In the genomic region with DNA sequence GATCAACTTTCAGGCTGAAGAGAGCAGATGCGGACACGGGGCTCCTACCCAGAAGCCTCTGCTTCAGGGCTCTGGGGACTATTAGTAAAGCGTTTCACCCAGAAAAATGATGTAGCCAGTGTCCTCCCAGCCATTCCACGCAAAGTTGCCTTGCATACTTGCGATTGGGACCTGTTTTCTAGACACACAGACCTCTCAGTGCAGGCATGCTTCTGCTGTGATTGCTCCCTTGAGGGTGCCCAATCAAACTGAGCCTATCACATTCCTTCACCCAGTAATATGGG, we compare ENCODE assay signal across 28 mouse cellular contexts. TPM values are rescaled to one million over a fixed set of nuclear protein-coding genes. Genes with fewer than 3 reads are reported as not detected.
DNase-seq lines count a peak whose midpoint lies in the region; ATAC-seq lines count a peak whose summit lies in the region.
"Had no signal": no experiment of that assay in that cellular context is flagged by ENCODE, and none has a peak within 500 bp of the region (broad histone marks: within the 10 kb centered on the region; RNA-seq: fewer than 3 reads in every experiment).

No protein-coding gene starts in this region.

- H3K4me3 ChIP-seq in brown adipose tissue, adult 24 weeks (ENCODE audit: insufficient read depth, low read depth, low read length), result no peak overlapping the region
- no peak overlapping the region for H3K4me3 ChIP-seq in limb, embryonic 15.5 days
- H3K4me3 ChIP-seq: forebrain, embryonic 12.5 days; hindbrain, embryonic 12.5 days; intestine, embryonic 15.5 days; layer of hippocampus, adult 2 months; midbrain, embryonic 13.5 days had no signal

- no peaks in the 10 kb centered on the region for H3K36me3 ChIP-seq in limb, embryonic 15.5 days
- H3K36me3 ChIP-seq: forebrain, embryonic 12.5 days; hindbrain, embryonic 12.5 days; intestine, embryonic 15.5 days; midbrain, embryonic 13.5 days had no signal

- peaks cover 6% of the 10 kb centered on the region; the same call in 1 of the 2 replicates for H3K4me1 ChIP-seq in brown adipose tissue, adult 24 weeks (ENCODE audit: control insufficient read depth, insufficient read depth, insufficient read length, low read length)
- H3K4me1 ChIP-seq in limb, embryonic 15.5 days, result peaks cover 3% of the 10 kb centered on the region; the same call in 1 of the 2 replicates
- H3K4me1 ChIP-seq: forebrain, embryonic 12.5 days; hindbrain, embryonic 12.5 days; intestine, embryonic 15.5 days; midbrain, embryonic 13.5 days had no signal

- no peaks in the 10 kb centered on the region for H3K27me3 ChIP-seq in limb, embryonic 15.5 days
- H3K27me3 ChIP-seq: forebrain, embryonic 12.5 days; hindbrain, embryonic 12.5 days; intestine, embryonic 15.5 days; midbrain, embryonic 13.5 days had no signal

- H3K4me2 ChIP-seq in limb, embryonic 15.5 days, result no peak overlapping the region
- H3K4me2 ChIP-seq: forebrain, embryonic 12.5 days; heart, embryonic 11.5 days; hindbrain, embryonic 12.5 days; intestine, embryonic 15.5 days; midbrain, embryonic 13.5 days had no signal

- H3K9me3 ChIP-seq in limb, embryonic 15.5 days, result no peaks in the 10 kb centered on the region
- H3K9me3 ChIP-seq: forebrain, embryonic 12.5 days; hindbrain, embryonic 12.5 days; intestine, embryonic 15.5 days; midbrain, embryonic 13.5 days had no signal

- peak overlapping the region; percentile 32; the same call in 1 of the 2 replicates for H3K27ac ChIP-seq in brown adipose tissue, adult 24 weeks (replicated peaks; ENCODE audit: low read depth, low read length)
- H3K27ac ChIP-seq in limb, embryonic 15.5 days, result peak overlapping the region; percentile 76
- H3K27ac ChIP-seq: forebrain, embryonic 12.5 days; hindbrain, embryonic 12.5 days; hindbrain, postnatal 0 days; intestine, embryonic 15.5 days; liver, embryonic 14.5 days; macrophage; midbrain, embryonic 13.5 days had no signal

- ATAC-seq in frontal cortex, adult (ENCODE audit: low TSS enrichment), result peak; percentile 48
- no peak for ATAC-seq in limb, embryonic 15.5 days (ENCODE audit: insufficient number of reproducible peaks, low FRiP score, low TSS enrichment, low read depth)
- no peak for ATAC-seq in granulocyte monocyte progenitor cell, adult 5-6 weeks (replicated peaks; ENCODE audit: poor library complexity, severe bottlenecking)
- ATAC-seq: CD4-positive, CD25-positive, alpha-beta regulatory T cell, adult 4 months; hindbrain, postnatal 0 days; intestine, embryonic 15.5 days; midbrain, embryonic 13.5 days had no signal

- 53% methylated on average over 5 of the region's 5 CpGs for WGBS in limb, embryonic 15.5 days

- DNase-seq in frontal cortex, postnatal 10 days (ENCODE audit: low spot score in 2 of 2), result no peak
- peak; percentile 90 for DNase-seq in heart, adult 11 months
- DNase-seq in heart, adult 8-10 months (ENCODE audit: low spot score), result no peak
- DNase-seq: adrenal gland, adult 2 months; cerebellum, adult 11-12 months; cerebellum, adult 9-11 months; heart, postnatal 36 days; kidney, adult 2 months; kidney, postnatal 36 days; liver; lung, adult 2 months; lung, postnatal 10 days; thymus, postnatal 4 days had no signal

- no peak overlapping the region for H3K9ac ChIP-seq in limb, embryonic 15.5 days
- H3K9ac ChIP-seq: forebrain, embryonic 12.5 days; hindbrain, embryonic 12.5 days; intestine, embryonic 15.5 days; liver, embryonic 14.5 days; midbrain, embryonic 13.5 days had no signal

RNA-seq across cellular contexts. Expression of gene Steap4, which starts 42.0 kb away (rescaled TPM):
- total RNA-seq in heart, adult 8-10 months (2022), result 10 to 100 TPM; 15.5 to 20.9 (median 18.0) TPM
- polyA plus RNA-seq in brown adipose tissue, adult 24 weeks (2012; ENCODE audit: insufficient read depth, insufficient read length, missing spikeins), result 63.4 and 127 TPM in 2 replicates
- 12.6 and 15.9 TPM in 2 replicates for polyA plus RNA-seq in limb, embryonic 15.5 days (2015; fragmentation: Nextera tagmentation; extraction: Ambion mirVana)
- not detected in 2 replicates for total RNA-seq in granulocyte monocyte progenitor cell, adult 5-6 weeks (2014; fragmentation: Nextera tagmentation)
- not detected in 2 replicates for total RNA-seq in granulocyte monocyte progenitor cell, adult 5-6 weeks (2017)
- polyA plus RNA-seq: CD4-positive, CD25-positive, alpha-beta regulatory T cell, adult 4 months; macrophage; neural tube, embryonic 14.5 days had no signal

Comparison
In these comparisons a context has a peak if more than half of its experiments do, and no peak if none do; other contexts are left out.
1. RNA of gene Steap4, which starts 42.0 kb away (total RNA-seq): 15.5 to 20.9 TPM in heart, adult 8-10 months; not detected in granulocyte monocyte progenitor cell, adult 5-6 weeks; every median in the first group is over 10 times any median in the second.